Mouse (Mus musculus) lung, adult 18-20 months (tissue): ENCODE measurements at regions not wholly inside any gene's neighbourhood (a gene's known extent, or its start where the extent isn't known, plus 50 kb on each side); places are given as distances from the start of the nearest gene placed in this dataset.

ENCODE experiments used
- DNase-seq, 2 experiments: peaks; one replicate each; pipeline ENCODE4 v3.0.0; 2022; ENCODE audit warnings: mixed read lengths in 2 of 2

DNA sequence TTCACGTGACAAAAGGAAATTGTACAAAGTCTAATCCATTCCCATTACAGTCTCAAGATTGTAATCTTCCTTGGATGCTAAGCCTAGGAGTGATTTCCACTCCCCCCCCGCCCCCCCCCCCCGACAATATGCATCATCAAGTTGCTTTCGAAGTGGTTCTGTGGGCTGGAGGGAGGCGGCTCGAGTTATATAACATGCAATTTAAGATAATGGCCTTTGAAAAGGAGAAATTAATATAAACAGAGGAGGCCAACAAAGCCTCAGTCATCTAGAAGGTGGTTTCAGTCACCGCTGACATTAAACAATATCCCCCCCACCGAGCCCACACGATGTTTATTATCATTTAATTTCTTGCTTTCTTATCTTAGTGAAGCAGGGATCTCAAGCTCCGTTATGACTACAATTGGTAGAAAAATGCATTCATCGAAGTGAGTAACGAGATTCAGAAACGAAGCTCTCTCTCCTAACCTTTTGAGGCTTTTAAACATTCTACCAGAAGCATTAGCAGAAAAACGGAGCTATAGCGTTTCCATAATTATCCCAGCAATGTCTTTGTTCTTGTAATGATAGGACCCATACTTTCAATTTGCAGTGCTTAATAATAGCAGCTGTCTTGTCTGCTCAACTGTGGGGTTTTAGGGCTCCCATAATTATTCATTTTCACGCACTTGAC, 339.1 kb downstream of the Btg1 start:
- DNase-seq, result no peak

DNA sequence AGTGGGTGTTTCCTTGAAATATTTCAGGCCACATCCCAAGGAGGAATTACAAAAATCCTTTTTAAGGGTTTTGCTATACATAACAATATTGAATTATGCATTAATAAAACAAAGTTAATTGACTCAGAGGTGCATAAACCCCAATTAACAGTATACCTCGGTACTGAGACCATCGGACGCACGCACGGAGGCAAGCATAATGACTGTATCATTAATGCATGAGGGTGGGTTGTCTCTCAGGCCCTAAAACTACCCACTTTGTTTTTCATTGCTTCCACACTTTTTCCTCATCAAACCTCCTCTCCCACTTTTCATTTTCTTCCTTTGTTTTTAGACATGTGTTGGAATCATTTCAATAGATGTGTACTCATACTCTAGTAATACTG, 339.6 kb downstream of the Btg1 start:
- DNase-seq, result no peak

DNA sequence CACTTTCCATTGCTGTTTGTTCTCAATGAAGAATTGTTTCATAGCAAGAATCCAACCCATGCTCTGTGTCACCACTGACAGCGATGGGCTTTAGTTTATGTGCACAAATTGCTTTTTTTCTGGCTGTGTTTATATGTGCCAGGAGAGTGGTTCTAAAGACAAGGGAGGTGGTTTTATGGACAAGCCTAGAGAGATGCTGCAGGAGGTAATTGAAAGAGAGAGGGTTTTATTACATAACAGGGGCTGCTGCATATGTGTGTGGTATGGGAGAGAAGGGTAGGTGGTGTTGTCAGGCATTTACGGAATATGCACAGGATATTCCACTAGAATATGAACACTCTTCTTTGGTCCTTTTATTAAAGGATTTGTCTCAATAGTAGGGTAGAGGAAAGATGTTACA, 340.2 kb downstream of the Btg1 start:
- DNase-seq, result no peak

DNA sequence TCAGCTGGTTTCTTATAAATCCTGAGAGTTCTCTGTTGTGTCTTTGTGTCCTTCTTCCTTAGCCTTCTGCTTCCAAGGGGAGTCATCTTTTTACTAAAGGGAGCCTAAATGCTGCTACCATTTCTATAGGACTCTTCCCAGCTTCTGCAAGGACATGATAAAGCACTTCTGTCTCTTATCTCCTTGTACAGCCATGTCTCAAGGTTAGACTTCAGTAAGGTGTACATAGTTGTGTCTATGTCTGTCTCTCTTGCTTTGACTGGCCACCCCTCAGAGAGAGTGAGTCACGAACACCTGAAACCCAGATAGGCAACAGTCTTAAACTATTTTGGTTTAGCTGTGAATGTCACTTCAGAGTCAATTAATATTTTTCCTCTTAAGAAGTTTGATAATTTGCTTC, 353.0 kb downstream of the Btg1 start:
- no peak for DNase-seq

DNA sequence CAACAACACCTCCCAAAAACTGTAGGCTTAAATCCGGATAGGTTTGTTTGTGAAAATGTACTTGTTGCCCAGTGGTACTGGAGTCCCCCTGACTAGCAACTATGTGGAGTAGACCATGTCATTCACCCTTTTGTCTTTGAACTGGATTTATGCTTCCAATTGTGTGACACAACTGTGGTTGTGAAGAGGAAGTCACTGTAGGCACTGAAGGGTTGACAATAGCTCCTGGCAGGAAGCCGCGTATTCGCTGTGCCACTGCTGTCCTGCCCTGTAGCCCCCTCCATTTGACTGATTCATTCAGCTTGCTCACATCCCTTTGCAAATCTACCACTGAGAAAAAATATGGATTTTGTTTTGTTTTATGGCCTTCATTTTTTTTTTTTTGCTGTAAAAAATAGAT, 353.9 kb downstream of the Btg1 start:
- no peak for DNase-seq

DNA sequence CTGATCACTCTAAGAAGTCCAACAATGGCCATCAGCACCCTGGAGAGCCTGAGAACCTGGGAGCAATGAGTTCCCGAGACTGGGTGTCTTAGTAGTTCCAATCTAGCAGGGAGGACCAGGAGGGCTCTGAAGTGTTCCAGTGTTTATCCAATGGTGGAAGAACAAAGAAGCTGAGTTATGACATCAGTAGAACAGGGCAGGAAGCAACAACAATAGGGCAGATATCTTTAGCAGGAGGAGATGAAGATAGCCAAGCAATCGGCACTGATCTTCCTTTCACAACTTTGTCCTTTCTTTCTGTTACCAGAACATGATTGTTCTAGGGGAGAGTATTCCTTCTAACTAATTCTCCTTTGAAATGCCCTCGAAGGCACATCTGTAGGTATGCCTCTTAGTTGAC, 355.0 kb downstream of the Btg1 start:
- no peak for DNase-seq

DNA sequence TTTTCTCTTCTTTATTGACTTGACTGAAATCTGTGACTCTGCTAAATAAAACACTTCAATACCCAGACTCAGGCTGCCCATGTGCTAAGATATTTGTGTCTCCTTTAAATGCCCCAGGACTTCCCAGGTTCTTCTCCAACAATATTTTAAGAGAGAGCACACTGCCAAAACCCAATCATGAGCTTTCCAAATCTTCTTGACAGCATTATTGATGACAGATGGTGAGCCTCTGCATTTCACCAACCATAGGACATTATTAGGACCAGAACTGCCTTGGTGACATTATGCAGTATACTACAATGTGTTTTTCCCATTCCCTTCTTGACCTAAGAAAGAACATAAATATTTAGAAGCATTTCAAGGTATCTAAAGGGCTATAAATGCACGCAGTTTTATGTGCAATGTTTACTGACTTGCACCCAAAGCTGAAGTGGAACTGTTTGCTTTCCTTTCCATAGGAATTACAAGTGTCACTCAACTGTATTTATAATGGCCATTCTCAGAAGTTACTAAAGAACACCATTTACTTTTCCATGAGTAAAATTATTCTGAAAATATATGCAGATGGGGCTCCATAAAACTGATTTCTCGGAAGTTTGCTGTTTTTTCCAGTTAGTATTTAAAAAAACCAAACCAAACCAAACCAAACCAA, 357.6 kb downstream of the Btg1 start:
- DNase-seq, result no peak

DNA sequence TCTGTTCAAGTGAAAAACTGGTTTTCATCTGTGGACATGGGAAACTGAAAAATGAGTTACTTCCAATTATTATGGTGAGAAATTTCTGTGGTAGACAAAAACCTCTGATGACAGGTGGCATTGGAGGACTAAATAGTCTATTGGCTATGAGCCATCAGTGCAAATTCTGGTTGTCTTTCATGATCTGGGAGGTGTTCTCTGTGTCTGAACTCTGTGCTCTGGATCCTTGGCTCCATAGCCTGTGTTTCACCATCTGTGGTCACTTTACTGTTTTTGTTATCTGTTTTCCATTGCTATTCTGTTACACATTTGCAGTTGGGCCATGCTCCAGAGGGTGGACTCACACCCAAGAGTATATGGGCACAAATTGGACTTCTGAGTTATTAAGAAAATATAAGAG, 359.9 kb downstream of the Btg1 start:
- no peak for DNase-seq

DNA sequence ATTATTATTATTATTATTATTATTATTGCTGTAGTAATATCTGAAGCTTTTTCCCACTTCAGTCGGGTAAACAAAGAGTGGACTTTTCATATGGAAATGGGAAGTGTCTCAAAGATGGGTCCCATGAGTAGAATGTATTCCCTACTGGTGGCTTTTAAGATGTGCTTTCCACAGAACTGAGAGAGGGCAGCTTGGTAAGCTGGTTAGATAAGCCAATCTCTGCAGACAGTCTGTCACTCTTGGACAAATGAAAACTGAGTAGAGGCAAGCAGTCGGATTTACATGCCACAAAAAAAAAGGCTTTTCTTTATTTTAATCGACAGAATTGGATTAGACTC, 363.7 kb downstream of the Btg1 start:
- no peak for DNase-seq

DNA sequence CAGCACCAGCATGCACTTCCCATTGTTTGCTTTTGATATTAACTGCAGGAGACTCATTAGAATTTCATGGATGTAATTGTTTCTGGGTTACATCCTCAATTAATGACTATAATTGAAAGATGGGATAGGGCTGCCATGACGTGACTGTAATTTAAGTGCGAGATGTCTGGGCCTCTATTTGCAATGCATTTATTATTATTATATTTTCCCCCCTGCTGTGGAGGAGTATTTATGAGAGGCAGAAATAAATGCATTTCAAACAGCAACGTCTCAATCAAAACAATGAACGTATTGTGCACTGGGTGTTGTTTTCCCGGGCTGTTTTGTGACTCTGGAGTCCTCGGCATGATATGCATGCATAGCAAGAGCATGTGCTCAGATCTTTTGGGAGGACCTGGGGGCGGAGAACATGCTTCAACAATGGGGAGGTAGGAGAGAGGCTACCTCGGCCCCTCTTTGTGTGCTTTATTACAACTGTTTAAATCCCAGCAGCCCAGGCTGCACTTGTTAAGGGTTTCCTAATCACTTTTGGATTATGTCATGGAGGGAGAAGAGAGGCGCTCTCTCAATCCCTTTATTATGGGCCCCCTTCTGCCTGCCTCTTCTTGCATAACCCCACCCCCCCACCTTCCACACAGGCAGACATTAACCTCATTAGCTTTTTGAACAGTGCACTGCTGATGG, 364.2 kb downstream of the Btg1 start:
- no peak for DNase-seq

DNA sequence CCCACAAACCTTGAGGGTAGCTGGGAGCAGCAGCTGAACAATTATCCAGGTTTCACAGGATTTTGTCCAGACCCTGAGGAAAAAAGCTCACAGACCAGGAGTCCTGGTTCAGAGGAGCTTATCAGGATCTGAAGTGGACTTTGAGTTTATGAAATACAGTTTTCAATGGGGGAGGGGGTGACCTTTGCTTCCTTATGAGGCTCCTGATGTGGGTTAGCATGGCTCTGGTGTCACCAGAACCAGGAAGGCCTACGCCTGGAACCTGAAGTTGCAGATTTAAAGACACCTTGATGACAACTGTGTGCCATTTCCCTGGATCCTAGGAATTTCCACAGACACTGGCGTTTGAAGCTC, 364.7 kb downstream of the Btg1 start:
- DNase-seq, result no peak

DNA sequence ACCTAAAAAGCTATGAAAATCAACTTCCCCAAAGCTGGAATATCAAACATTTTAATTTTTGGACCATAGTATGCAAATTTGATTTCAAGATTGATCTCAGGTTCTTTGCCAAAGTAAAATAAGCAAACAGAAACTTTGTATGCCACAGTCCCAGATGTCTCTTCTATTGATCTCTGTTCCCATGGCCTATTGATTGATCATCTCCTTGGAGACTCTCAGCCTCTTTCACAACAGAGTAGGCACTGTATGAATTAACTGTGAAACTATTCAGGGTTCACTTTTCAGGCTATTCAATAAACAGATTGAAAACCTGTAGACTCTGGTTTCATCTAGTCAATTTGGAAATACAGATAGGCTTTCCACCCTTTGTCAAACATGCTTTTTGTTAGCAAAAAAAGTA, 384.1 kb downstream of the Btg1 start:
- no peak for DNase-seq

DNA sequence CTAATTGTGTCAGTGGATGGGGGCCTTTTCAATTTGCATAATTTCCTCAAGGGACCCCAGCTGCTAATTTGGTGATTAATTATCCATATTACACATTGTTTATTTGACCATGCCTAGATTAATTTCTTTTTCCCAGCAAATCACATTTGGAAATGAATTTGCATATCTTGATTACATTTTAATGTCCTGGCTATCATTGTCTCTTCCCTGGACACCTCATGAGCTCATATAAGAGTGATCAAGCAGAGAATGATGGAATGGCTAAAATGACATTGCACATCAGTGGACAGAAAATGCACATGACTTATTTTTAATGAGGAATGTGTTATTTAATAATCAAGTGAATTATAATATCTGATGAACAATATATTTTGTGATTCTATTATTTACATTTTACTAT, 392.1 kb downstream of the Btg1 start:
- no peak for DNase-seq

DNA sequence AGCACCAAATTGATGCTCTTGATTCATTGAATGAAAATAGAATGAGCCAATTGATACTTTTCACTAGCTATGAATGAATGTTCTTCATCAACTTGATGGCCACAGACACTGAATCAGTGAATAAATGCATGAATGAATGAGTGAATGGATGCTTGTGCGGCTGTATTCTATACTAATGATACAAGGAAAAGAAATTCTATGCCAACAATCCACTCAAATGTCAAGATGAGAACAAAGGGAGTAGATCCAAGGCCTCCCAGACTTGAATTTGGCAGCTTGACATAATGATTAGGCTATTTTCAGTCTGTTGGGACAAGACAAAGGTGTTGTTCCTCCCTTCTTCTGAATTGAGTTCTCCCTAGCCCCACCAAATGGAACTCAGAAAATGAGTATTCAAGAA, 393.1 kb downstream of the Btg1 start:
- DNase-seq, result no peak

DNA sequence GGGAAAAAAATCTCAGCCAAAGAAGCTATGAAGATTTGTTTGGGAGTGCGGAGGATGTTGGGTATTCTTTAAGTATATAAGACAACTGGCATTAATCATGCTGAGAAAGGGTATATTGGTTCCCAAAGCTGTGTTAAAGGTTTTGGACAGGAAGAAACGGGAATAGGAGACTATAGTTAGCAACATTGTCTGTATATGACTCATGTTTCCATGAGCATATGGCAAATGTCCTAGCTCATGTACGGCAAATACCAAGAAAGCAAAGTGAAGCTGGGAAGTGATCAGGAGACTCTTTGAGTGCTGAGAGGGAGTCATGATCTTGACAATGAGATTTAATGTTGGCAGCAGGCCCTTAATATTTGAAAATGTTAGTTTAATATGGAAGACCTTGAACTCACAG, 401.8 kb downstream of the Btg1 start:
- DNase-seq, result no peak

DNA sequence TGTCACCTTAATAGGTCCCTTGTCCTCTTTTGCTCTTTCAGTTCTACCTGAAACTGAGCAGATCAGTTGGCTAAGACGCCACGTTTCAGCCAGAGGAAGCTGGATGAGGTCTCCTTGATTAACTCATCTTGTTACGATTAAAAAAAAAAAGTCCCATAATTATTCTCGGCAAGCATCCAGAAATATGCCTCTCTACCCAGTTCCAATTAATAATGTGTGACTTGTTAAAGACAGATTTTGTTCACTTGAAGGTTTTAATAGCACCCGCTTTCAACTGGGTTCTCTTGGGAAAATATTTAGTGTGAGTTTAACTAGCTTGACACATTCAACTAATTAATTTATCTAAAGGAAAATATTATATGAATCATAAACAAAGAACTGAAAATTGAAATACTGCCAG, 412.0 kb downstream of the Btg1 start:
- DNase-seq, result no peak

DNA sequence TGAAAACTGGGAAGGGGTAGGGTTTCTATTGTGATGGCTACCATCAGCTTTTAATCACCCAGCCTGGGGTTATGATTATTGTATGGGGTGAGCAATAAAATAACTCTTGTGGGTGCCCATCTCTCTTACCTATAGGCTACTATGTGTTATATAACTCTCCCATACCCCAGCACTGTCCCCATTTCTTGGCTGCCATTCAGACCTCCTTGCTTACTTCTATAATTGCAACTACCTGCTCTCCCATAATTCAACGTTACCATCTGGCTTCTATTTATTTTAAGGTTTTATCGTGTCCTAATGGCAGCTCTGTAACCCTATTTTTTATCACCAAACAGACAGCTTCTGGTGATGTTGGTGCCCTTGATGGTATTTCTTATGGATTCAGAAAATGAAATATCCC, 414.2 kb downstream of the Btg1 start:
- no peak for DNase-seq

DNA sequence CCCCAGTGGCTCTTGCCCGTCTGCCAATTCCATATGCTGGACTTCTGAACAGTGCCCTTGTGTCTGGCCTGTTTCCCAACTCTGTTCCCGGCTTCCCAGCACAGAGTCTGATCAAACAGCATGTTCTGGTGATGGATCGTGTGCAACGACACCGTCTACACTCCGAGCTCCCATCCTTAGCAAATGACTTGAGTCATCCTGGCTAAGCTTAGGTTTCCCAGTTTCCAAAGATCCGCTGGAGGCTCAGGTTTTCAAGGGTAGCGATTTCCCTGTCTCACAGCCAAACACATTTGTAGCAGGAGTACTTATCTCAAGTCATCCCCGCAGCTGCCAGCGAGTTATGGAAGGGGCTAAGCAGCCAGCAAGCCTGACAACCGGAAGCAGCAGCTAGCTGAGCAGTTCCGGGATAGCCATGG, 418.6 kb downstream of the Btg1 start:
- no peak for DNase-seq

DNA sequence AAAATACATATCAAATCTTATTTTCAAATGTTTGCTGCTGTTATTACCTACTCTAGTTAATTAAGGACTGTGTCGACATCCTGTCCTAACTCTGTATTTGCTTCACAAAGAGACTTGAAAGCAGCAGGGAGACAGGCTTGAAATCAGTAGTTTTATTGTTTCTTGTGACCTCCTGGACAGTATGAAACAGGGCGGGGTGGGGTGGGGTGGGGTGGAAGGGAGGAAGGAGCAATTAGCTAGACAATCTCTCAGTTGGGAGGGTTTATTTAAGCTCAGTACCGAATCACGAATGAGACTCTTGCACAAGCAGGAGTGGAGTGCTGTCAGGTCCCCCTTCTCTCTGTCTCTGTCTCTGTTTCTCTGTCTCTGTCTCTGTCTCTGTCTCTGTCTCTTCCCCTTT, 421.2 kb downstream of the Btg1 start:
- DNase-seq, result no peak

DNA sequence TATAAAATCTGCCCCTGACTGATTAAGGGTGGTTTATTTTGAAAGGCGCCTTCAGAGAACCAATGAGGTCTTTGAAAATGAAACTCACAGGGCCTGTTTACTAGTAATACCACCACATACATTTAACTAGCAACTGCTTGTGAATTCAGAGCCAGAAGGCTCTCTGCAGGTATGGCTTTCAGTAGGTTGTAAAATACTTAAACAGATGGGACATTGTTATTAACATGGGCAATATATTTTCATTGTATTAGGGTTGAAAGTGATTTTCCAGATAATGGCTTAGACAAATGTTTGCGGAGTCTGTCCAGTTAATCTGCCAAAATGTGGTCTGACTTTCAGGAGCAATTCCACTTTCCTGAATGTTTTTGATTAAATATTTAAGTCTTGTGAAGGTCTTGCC, 430.8 kb downstream of the Btg1 start:
- DNase-seq, result no peak

DNA sequence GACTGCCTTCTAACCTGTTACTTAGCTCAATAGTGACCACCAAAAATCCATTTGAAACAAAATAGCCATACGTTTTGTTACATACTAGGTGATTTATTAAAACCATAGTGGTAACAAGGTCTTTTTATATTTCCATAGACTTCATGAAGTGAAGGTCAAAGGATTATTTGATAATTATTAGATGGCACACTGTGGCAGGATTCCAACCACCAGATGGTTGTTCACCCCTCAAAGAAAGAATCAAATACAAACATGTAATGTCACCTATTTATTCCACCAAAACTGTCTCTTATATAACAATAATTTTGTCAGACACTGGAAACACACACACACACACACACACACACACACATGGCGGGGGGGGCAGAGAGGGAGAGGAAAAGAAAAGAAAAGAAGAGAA, 431.2 kb downstream of the Btg1 start:
- no peak for DNase-seq

DNA sequence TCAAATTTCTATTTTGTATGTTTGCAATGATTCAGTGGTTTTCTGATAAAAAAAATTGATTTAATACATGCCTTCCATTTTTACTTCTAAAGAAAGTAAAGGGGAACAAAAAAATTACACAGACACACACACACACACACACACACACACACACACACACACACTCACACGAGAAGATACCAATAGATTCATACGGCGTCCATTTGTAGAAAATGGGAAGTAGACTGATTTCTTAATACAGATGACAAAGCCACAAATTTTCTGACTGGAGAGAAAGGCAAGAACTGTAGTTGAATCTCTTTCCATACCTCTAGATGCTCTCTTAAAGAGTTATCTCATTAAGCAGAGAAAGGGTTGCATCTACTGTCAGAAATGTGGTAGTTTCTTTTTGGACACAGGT, 424.9 kb upstream of the Dcn start:
- DNase-seq, result no peak

DNA sequence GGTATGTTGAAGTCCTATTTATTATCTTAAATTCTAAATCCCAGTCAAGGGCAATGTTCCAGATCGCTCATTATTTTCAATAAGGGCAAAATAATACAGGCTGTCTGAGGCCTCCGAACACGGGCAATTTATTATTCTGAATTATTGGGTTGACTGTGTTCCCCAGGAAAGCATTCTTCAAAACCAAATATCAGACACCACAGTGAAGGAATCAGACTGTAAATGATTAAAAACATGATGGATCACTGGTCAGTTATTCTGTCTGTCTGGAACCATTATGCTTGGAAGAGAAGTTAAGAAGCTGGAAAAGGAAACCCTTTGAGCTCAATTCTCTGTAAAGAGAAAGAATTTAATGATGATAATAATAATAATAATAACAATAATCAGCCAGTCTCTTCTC, 417.4 kb upstream of the Dcn start:
- no peak for DNase-seq

DNA sequence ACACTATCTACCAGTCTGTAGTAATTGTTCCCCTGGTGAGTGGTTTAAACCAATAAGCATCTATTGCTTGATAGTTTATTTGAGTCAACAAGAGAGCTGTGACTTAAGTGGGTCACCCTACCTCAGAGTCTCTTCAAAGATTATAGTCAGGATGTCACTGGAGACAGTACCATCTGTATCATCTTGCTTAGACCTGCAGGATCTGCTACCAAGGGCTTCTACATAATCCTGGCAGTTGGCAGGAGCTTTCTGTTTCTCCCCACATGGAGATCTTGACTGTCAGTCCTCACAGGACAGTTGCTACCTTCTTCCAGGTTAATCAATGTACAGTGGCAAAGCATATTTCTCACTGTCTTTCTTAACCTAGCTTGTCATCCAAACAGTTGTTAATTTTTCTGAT, 414.9 kb upstream of the Dcn start:
- DNase-seq, result no peak

DNA sequence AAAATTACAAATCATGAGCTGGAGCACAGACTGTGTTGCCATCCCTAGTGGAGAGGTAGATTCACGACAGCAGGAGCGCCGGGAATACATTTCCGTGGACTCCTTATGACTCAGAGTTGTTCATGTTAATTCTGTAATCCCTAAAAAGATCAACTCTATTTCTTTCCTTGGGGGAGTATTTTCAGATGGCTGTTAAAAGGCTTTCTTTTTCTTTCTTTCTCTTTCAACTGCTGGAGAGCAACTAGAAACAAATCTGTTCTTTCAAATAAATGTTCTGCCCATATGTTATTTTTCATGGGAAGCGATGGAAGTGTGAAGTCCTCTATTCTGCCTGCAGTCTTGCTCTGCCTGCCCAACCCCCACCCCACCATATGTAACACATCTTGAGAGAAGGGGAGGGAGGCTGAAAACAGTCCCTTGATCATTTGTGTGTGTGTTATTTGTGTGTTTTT, 401.4 kb upstream of the Dcn start:
- no peak for DNase-seq
